Mouse (Mus musculus) spleen, adult 2 months (tissue): ENCODE measurements around the gene Lrrn3. TPM values are rescaled to one million over a fixed set of nuclear protein-coding genes. Genes with fewer than 3 reads are reported as not detected.

Experiments used
- DNase-seq, 2 experiments: peaks; one replicate each; pipeline versions ENCODE4 v3.0.0 to v3.0.0-alpha.2; 2012 to 2021; ENCODE audit warnings: low spot score in 2 of 2, low read depth in 1 of 2
- H3K27ac ChIP-seq: fragments of 200-500 bp; 2 replicates; pipeline ENCODE4 v1.5.1; 2012; ENCODE audit warnings: low read length, inconsistent platforms; ENCODE audit not compliant: insufficient read depth
- H3K27me3 ChIP-seq: fragments of 200-500 bp; 2 replicates; pipeline ENCODE4 v1.6.1; 2012; ENCODE audit warnings: mild to moderate bottlenecking, moderate library complexity, low read length, inconsistent platforms; ENCODE audit not compliant: control insufficient read depth, insufficient read depth
- H3K36me3 ChIP-seq: fragments of 200-500 bp; 2 replicates; pipeline ENCODE4 v1.6.1; 2012; ENCODE audit warnings: mild to moderate bottlenecking, low read length, inconsistent platforms; ENCODE audit not compliant: control insufficient read depth, insufficient read depth
- H3K4me1 ChIP-seq: fragments of 200-500 bp; 2 replicates; pipeline ENCODE4 v1.6.1; 2011; ENCODE audit warnings: inconsistent platforms; ENCODE audit not compliant: control insufficient read depth, insufficient read depth, insufficient read length
- H3K4me3 ChIP-seq: fragments of 200-500 bp; 2 replicates; pipeline ENCODE4 v1.5.1; 2011; ENCODE audit warnings: mild to moderate bottlenecking, inconsistent platforms; ENCODE audit not compliant: insufficient read depth, insufficient read length; ENCODE audit errors: extremely low read depth
- CTCF ChIP-seq: fragments of 200-500 bp; IDR thresholded peaks from 2 replicates; pipeline ENCODE4 v1.5.1; 2011; ENCODE audit warnings: mild to moderate bottlenecking, inconsistent platforms; ENCODE audit not compliant: insufficient read depth, insufficient read length, insufficient replicate concordance; ENCODE audit errors: extremely low read depth
- POLR2A ChIP-seq: fragments of 200-500 bp; IDR thresholded peaks from 2 replicates; pipeline ENCODE4 v1.6.1; 2011; ENCODE audit warnings: low read depth, low read length, inconsistent platforms
- WGBS: fragments of 180-500 bp; shearing (Covaris S2); methylation state at CpG from one replicate; pipeline ENCODE4 v1.1.7; 2018; 5-methylcytosine and 5-hydroxymethylcytosine counted together
- polyA plus RNA-seq: library from polyadenylated mRNA; depleted of rRNA; stranded (reverse); fragments of >200 nt; gene quantifications from 2 replicates; pipeline ENCODE4 v1.2.3, GENCODE M21; 2012; rRNA removed

Lrrn3 gene
- 0.41 and 0.48 TPM in 2 replicates for polyA plus RNA-seq

DNA sequence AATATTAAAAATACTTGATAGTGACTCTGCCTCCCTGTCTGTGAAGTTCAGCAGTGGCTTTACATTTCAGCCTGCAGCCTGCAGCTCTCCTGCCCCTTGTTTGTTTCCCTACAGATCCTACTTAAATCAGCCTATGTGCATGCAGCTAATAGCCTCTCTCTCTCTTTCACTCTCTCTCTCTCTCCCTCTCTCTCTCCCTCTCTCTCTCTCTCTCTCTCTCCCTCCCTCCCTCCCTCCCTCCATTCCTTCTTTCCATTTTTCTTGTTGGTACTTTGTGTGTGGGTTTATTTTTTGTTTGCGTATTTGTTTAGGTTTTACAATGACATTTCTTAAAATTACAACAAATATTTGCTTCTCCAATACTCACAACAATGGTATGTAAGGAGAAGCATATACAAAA, at the start of gene Lrrn3:
TSS of gene Lrrn3 (minus strand) at position 101 of the 400 bp plus-strand sequence.
- Histone ChIP-seq H3K36me3 (no peaks in the 10 kb centered on the region), H3K27ac (0 out of 2 replicates have a peak within 1 kb of the TSS, but pooled peaks have one; percentile 22), H3K4me3 (peak within 1 kb of the TSS; percentile 32; the same call in 1 of the 2 replicates), H3K27me3 (peaks cover 2% of the 10 kb centered on the region; the same call in 1 of the 2 replicates), H3K4me1 (no peaks in the 10 kb centered on the region)
- TF ChIP-seq CTCF (no peak), POLR2A (no peak)
- DNase-seq, result no peak
- WGBS, result 88% methylated on average over 1 of the region's 1 CpGs

DNA sequence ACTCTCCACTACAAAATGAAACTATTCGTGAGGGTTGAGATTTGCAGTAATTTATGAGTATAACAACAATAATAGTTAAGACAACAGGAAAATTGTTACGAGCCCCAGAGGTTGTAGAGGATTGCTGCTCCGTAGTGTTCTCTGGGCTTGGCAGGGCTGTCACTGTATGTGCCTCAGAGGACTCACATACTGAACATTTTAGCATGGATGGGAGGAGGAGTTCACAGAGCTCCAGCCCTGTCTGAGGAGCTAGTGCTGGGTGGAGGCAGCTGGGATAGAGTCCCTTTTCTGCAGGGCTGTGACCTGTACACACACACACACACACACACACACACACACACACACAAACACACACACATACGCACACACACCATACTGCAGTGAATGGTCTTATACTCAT, 42.2 kb upstream of the Lrrn3 start:
- Histone ChIP-seq H3K4me1 (no peaks in the 10 kb centered on the region), H3K27me3 (no peaks in the 10 kb centered on the region), H3K27ac (no peak overlapping the region), H3K4me3 (no peak overlapping the region), H3K36me3 (no peaks in the 10 kb centered on the region)
- no peak for DNase-seq
- WGBS, result 86% methylated on average over 4 of the region's 4 CpGs
- TF ChIP-seq CTCF (no peak), POLR2A (no peak)

- no peak for DNase-seq
- no peaks in the 10 kb centered on the region for H3K4me1 ChIP-seq
- 59% methylated on average over 2 of the region's 2 CpGs for WGBS
- no peak overlapping the region for H3K27ac ChIP-seq
- H3K4me3 ChIP-seq, result no peak overlapping the region
- no peaks in the 10 kb centered on the region for H3K36me3 ChIP-seq
- TF ChIP-seq POLR2A (no peak), CTCF (no peak)
- H3K27me3 ChIP-seq, result no peaks in the 10 kb centered on the region
Measured at GRCm38 (mm10) chr12:41526688-41527087, 40.5 kb upstream of the Lrrn3 start.

DNA sequence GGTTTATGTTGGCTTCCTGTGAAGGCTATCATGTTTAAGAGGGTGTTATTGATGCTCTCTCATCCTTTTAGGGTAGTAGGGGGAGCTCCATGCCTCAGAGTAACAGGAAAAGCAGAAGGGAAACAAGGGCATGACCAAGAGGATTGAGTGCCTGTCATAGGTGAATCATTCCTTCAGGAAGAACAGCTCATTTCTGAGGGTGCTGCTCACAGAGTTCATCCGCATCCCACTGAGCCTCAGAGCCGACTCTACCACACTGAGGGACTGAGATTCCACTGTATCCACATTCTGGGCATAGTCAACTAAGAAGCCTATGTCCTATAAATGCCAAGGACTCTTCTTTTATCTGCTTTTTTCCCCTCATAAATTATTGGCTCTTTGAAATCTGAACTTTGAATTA, 35.4 kb upstream of the Lrrn3 start:
- TF ChIP-seq POLR2A (no peak), CTCF (no peak)
- Histone ChIP-seq H3K27me3 (no peaks in the 10 kb centered on the region), H3K4me1 (no peaks in the 10 kb centered on the region), H3K36me3 (no peaks in the 10 kb centered on the region), H3K4me3 (no peak overlapping the region), H3K27ac (no peak overlapping the region)
- DNase-seq, result no peak
- WGBS, result 90% methylated on average over 2 of the region's 2 CpGs

- no peak for DNase-seq
- Histone ChIP-seq H3K27ac (no peak overlapping the region), H3K36me3 (no peaks in the 10 kb centered on the region), H3K27me3 (no peaks in the 10 kb centered on the region), H3K4me1 (no peaks in the 10 kb centered on the region), H3K4me3 (no peak overlapping the region)
- no peak for TF ChIP-seq POLR2A
- TF ChIP-seq CTCF, result no peak
- WGBS, result 93% methylated on average over 2 of the region's 2 CpGs
Measured at GRCm38 (mm10) chr12:41520326-41520725, 34.1 kb upstream of the Lrrn3 start.

DNA sequence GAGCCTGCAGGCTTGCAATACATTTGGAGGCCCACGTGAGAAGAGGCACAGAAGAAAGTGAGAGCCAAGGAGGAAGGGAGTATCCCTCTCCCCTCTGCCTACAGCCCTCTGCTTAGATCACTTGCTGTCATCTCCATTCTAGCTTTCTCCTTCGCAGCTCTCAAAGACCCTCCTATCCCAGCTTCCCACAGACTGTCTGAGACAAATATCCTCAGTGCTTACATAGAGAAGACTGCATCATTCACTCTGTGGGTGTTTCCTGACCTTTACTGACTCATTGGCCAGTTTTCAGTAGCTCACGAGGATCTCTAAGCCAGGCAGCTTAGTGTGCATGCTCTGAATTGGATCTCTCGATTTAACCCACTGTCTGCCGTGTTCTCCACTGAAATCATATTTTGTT, 32.7 kb upstream of the Lrrn3 start:
- Histone ChIP-seq H3K27ac (no peak overlapping the region), H3K36me3 (no peaks in the 10 kb centered on the region), H3K27me3 (no peaks in the 10 kb centered on the region), H3K4me1 (no peaks in the 10 kb centered on the region), H3K4me3 (no peak overlapping the region)
- no peak for DNase-seq
- TF ChIP-seq POLR2A, result no peak
- no peak for TF ChIP-seq CTCF
- 85% methylated on average over 5 of the region's 5 CpGs for WGBS

DNA sequence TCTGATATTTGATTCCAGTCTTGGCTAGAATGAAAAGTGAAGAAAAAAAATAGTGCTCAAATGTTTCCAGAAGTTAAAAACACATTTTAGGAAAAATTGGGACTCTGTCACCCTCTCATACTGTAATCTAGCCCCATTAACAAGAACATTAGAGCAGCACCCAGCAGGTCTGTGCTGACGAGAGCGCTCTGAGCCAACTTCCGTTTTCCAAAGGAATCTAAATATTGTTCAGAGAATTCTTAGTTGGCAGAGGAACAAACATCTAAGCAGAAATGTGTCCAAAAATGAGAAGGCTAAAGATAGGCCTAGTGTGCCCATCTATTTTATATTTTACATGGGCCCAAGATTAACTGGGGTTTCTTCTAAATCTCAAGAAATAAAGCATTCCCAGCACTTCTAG, 24.4 kb upstream of the Lrrn3 start:
- TF ChIP-seq CTCF, result no peak
- no peak for TF ChIP-seq POLR2A
- Histone ChIP-seq H3K27me3 (no peaks in the 10 kb centered on the region), H3K27ac (no peak overlapping the region), H3K36me3 (no peaks in the 10 kb centered on the region), H3K4me1 (no peaks in the 10 kb centered on the region), H3K4me3 (no peak overlapping the region)
- 86% methylated on average over 3 of the region's 3 CpGs for WGBS
- no peak for DNase-seq
